Mouse (Mus musculus): Measurements from ENCODE around the gene Ankrd24.
"Not testable (repeated sequence)": the region's sequence is repeated elsewhere in the genome, so short reads cannot be mapped to it uniquely, and the experiment has no call there.

The Ankrd24 gene

GRCm38 (mm10) chr10:81645391-81645790, 17.1 kb downstream of the Ankrd24 start:
- peak; percentile 37 for DNase-seq

- DNase-seq: peak; percentile 53
These were observed 17.7 kb downstream of the Ankrd24 start for GRCm38 (mm10) chr10:81646015-81646555.

- DNase-seq: peak; percentile 93
These were observed 20.7 kb downstream of the Ankrd24 start, which contains the start of gene Gm10778 for GRCm38 (mm10) chr10:81648803-81649775. TSS of gene Gm10778 (plus strand) at chr10:81649059.

GRCm38 (mm10) chr10:81655178-81655577, 26.8 kb downstream of the Ankrd24 start:
- DNase-seq: no peak

GRCm38 (mm10) chr10:81656174-81656573, 27.8 kb downstream of the Ankrd24 start:
- no peak for DNase-seq

- DNase-seq: not testable (repeated sequence)
These were observed 58.8 kb downstream of the Ankrd24 start for GRCm38 (mm10) chr10:81687114-81687513.

All from cerebellum, adult 9-10 months (tissue).